Mouse (Mus musculus) adrenal gland, adult 2 months (tissue): ENCODE data around the gene Hbs1l. TPM values are rescaled to one million over a fixed set of nuclear protein-coding genes. Genes with fewer than 3 reads are reported as not detected.

Experiments used
- DNase-seq: peaks from one replicate; pipeline ENCODE4 v3.0.0; 2021
- polyA plus RNA-seq: library from polyadenylated mRNA; depleted of rRNA; stranded (reverse); fragments of >200 nt; gene quantifications from 2 replicates; pipeline ENCODE4 v1.2.3, GENCODE M21; 2012; rRNA removed
- total RNA-seq, 2 experiments: library from RNA; stranded (reverse); gene quantifications; 2 replicates each; pipeline ENCODE4 v1.2.3; 2021

Gene Hbs1l
- total and polyA plus RNA-seq, 3 experiments, result 7.4 to 75.6 (median 62.9) TPM

DNA sequence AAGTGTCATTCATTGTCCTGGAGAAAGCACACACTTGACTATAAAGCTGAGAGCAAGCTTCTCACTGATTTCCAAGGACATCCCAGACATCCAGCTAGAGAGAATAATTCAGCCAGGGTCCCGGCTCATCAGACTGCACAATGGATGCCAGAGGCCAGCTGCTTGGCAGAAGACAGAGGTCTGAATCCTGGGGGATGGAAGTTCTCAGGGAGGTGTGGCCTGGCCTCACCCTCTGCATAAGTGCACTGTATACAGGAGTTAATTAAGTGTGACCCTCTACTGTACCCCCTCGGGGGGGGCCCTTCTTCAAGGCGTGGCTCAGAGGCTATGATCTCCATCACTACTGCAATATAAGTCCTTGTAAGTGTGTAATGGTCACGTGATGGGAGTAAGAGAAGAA lies 105.5 kb downstream of the Hbs1l start:
- no peak for DNase-seq

GRCm38 (mm10) chr10:21404822-21405221 lies 109.0 kb downstream of the Hbs1l start:
- no peak for DNase-seq

DNA sequence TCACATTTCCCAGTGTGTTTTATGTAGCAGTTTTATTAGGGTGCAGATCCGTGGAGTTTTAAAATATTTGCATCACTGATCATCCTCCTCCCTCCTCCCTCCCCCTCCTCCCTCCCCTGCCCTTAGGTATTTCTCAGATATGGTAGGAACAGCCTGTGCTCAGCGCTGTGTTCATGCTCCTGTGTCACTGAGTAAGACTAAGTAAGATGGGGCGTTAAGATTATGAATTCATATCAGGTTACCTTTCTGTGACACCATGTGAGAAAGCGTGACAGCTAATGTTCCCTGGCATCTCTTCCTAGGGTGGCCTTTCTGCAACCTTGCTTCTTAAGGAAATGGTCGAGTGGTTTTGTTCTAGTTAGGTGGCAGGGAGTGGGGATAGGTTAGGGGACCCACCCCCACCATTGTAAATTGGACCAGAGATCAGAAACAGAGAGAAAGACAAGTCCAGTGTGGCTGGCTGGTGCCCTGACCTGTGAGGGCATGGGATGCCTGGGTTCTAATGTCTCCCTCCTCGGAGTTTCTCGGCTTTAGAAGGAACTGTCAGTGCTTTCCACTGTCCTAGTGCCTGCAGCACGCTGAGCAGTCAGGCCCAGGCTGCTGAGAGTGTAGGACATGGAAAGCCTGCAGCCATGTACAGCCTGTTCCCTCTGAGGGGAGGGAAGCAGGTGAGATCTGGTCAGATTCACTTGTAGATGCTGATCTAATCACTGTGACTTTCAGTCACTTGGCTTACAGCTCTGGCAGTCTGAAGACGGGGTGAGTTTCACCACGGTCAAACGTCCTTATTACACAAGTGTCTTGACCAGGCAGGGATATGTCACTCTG lies 110.1 kb downstream of the Hbs1l start:
- no peak for DNase-seq

GRCm38 (mm10) chr10:21410711-21411110 lies 114.9 kb downstream of the Hbs1l start:
- no peak for DNase-seq

- DNase-seq, result no peak
These were observed 115.9 kb downstream of the Hbs1l start for GRCm38 (mm10) chr10:21411621-21412205.

DNA sequence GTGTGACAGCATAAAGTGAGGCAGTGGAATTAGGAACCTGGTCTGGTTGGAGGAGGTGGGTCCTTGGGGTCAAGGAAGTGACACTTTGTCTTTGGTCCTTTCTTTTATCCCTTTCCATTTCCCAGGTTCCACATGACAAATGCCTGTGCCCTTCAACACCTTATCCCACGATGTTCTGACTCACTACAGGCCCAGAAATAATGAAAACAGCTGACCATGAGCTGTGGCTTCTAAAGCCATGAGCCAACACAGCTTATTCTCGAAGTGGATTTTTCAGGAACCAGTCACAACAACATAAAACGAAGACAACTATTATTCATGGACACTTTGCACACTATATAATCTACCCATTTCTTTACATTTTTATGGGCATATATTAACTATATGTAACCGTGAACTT lies 119.3 kb downstream of the Hbs1l start:
- no peak for DNase-seq

- DNase-seq, result no peak
These were observed 120.4 kb downstream of the Hbs1l start for GRCm38 (mm10) chr10:21416184-21416583.

Other genes starting within 250 kb of the Hbs1l start
- under 1 TPM; 0.10 to 0.29 TPM for gene Myb, start 135.0 kb upstream of the Hbs1l start, total RNA-seq
- gene Myb, start 135.0 kb upstream of the Hbs1l start, polyA plus RNA-seq, result 0.03 and 0.09 TPM in 2 replicates
- under 1 TPM in 1 of 2 experiments, not detected in 1; 0.46 TPM for gene Aldh8a1, start 81.3 kb downstream of the Hbs1l start, total RNA-seq
- gene Aldh8a1, start 81.3 kb downstream of the Hbs1l start, polyA plus RNA-seq, result not detected in 2 replicates